Mouse (Mus musculus): ENCODE measurements around the gene Esm1. TPM values are rescaled to one million over a fixed set of nuclear protein-coding genes. Genes with fewer than 3 reads are reported as not detected.

Esm1 gene
- polyA plus RNA-seq, 1 experiment from 2014 or later = 3.1 TPM

Other genes starting within 250 kb of the Esm1 start
- 10.8 and 26.9 TPM in 2 replicates for gene Ccno, start 221.9 kb upstream of the Esm1 start, polyA plus RNA-seq (2015; fragmentation: Nextera tagmentation; extraction: Ambion mirVana)
- 5.6 and 14.0 TPM in 2 replicates for gene Mcidas, start 215.8 kb upstream of the Esm1 start, polyA plus RNA-seq (2015; fragmentation: Nextera tagmentation; extraction: Ambion mirVana)
- gene Cdc20b, start 174.5 kb upstream of the Esm1 start, polyA plus RNA-seq (2015; fragmentation: Nextera tagmentation; extraction: Ambion mirVana) = 3.1 and 8.1 TPM in 2 replicates
- 190 and 192 TPM in 2 replicates for gene Gpx8, start 163.2 kb upstream of the Esm1 start, polyA plus RNA-seq (2015; fragmentation: Nextera tagmentation; extraction: Ambion mirVana)
- 0.39 TPM in 1 of 2 replicates, not detected in the other for gene Gzma, start 108.7 kb upstream of the Esm1 start, polyA plus RNA-seq (2015; fragmentation: Nextera tagmentation; extraction: Ambion mirVana)
- not detected in 2 replicates for gene Gzmk, start 16.2 kb downstream of the Esm1 start, polyA plus RNA-seq (2015; fragmentation: Nextera tagmentation; extraction: Ambion mirVana)
- gene BC067074, start 83.5 kb downstream of the Esm1 start, polyA plus RNA-seq (2015; fragmentation: Nextera tagmentation; extraction: Ambion mirVana) = 6.4 and 7.6 TPM in 2 replicates